Mouse (Mus musculus) midbrain, postnatal 0 days (tissue): ENCODE measurements at regions not wholly inside any gene's neighbourhood (a gene's known extent, or its start where the extent isn't known, plus 50 kb on each side); places are given as distances from the start of the nearest gene placed in this dataset.

Source experiments
- ATAC-seq: fragments of 200-750 bp; cut with Nextera tagmentation; 2 replicates; pipeline ENCODE4 v1.8.0; 2017; ENCODE audit warnings: moderate number of reproducible peaks, mild to moderate bottlenecking, moderate TSS enrichment, moderate library complexity; ENCODE audit not compliant: low FRiP score
- DNase-seq: peaks from one replicate; pipeline ENCODE4 v3.0.0-alpha.2; 2015; ENCODE audit warnings: low spot score
- H3K27ac ChIP-seq: fragments of 300-500 bp; sonication (generic); 2 replicates; pipeline ENCODE4 v1.5.1; 2014; ENCODE audit warnings: low read depth, mild to moderate bottlenecking, low read length, mixed read lengths
- H3K27me3 ChIP-seq: fragments of 300-500 bp; sonication (generic); 2 replicates; pipeline ENCODE4 v1.6.1; 2014; ENCODE audit warnings: low read length, control low read depth, mixed read lengths; ENCODE audit not compliant: insufficient read depth
- H3K36me3 ChIP-seq: fragments of 300-500 bp; sonication (generic); 2 replicates; pipeline ENCODE4 v1.6.1; 2014; ENCODE audit warnings: low read length, control low read depth, mixed read lengths; ENCODE audit not compliant: insufficient read depth
- H3K4me1 ChIP-seq: fragments of 300-500 bp; sonication (generic); 2 replicates; pipeline ENCODE4 v1.6.1; 2014; ENCODE audit warnings: mild to moderate bottlenecking, control low read depth, antibody characterized with exemption, low read length, mixed read lengths; ENCODE audit not compliant: insufficient read depth
- H3K4me2 ChIP-seq: fragments of 300-500 bp; sonication (generic); 2 replicates; pipeline ENCODE4 v1.6.1; 2014; ENCODE audit warnings: low read depth, mild to moderate bottlenecking, low read length, mixed read lengths; ENCODE audit not compliant: poor library complexity, severe bottlenecking
- H3K4me3 ChIP-seq: fragments of 300-500 bp; sonication (generic); 2 replicates; pipeline ENCODE4 v1.5.1; 2014; ENCODE audit warnings: low read depth, mild to moderate bottlenecking, low read length, moderate library complexity
- H3K9ac ChIP-seq: fragments of 300-500 bp; sonication (generic); replicated peaks from 2 replicates; pipeline ENCODE4 v1.6.1; 2014; ENCODE audit warnings: mild to moderate bottlenecking, low read length, moderate library complexity, mixed read lengths; ENCODE audit not compliant: poor library complexity, severe bottlenecking
- H3K9me3 ChIP-seq: fragments of 300-500 bp; sonication (generic); 2 replicates; pipeline ENCODE4 v1.6.1; 2016; ENCODE audit warnings: low read length, control low read depth
- CTCF ChIP-seq: IDR thresholded peaks from 2 replicates; pipeline ENCODE4 v1.5.1; 2016; ENCODE audit warnings: antibody characterized with exemption, mild to moderate bottlenecking
- WGBS: fragments of 180-500 bp; shearing (Covaris S2); extraction: QIAGEN DNeasy Blood & Tissue Kit; methylation state at CpG from one replicate; pipeline ENCODE4 v1.1.7; 2014; 5-methylcytosine and 5-hydroxymethylcytosine counted together

DNA sequence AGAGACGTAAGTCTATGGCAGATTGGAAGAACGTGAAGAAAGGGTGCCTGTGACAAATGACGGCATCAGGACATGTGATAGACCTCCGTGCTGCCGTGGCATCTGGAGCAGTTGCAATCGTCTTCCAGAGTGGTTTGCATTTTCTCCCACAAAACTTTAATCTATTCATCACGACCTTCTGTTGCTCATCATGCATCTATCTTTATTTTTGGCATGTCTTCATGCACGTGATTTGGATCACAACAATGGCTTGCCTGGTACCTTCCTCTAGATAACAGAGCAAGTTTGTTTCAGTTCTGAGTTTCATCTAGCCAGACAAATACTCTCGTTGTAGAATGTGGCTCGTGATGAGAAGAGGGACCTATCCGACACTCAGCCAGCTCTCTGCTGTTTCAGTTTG is 164.4 kb upstream of the Spaca1 start:
- no peak overlapping the region for H3K4me3 ChIP-seq
- no peaks in the 10 kb centered on the region for H3K36me3 ChIP-seq
- no peak overlapping the region for H3K9ac ChIP-seq
- DNase-seq (no peak), ATAC-seq (no peak)
- no peak for TF ChIP-seq CTCF
- no peak overlapping the region for H3K4me2 ChIP-seq
- H3K4me1 ChIP-seq, result no peaks in the 10 kb centered on the region
- 82% methylated on average over 11 of the region's 11 CpGs for whole genome bisulfite sequencing
- H3K27ac ChIP-seq, result no peak overlapping the region
- H3K27me3 ChIP-seq, result no peaks in the 10 kb centered on the region
- no peaks in the 10 kb centered on the region for H3K9me3 ChIP-seq

DNA sequence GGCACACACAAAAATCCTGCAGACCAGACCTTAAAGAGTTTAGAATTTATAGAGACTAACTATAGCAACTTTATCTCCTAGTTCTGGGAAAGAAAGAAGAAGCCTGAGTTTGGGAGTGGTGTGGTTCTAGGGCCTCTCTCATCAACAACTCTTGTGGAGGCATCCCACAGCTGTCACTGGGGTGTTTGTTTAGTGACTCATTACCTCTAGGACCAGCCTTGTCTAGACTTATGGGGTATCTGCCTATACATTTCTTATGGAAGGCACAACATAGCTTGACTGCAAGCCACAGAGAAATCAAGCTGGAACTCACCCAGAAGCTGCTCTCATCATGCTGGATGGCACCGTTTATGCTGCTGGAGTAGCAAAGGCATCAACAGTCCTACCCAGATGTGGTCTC is 171.9 kb upstream of the Spaca1 start:
- Histone ChIP-seq H3K9me3 (no peaks in the 10 kb centered on the region), H3K9ac (no peak overlapping the region), H3K27me3 (no peaks in the 10 kb centered on the region), H3K36me3 (no peaks in the 10 kb centered on the region), H3K4me2 (no peak overlapping the region), H3K27ac (no peak overlapping the region), H3K4me1 (no peaks in the 10 kb centered on the region), H3K4me3 (no peak overlapping the region)
- no peak for TF ChIP-seq CTCF
- 86% methylated on average over 1 of the region's 1 CpGs for WGBS
- DNase-seq (no peak), ATAC-seq (no peak)

DNA sequence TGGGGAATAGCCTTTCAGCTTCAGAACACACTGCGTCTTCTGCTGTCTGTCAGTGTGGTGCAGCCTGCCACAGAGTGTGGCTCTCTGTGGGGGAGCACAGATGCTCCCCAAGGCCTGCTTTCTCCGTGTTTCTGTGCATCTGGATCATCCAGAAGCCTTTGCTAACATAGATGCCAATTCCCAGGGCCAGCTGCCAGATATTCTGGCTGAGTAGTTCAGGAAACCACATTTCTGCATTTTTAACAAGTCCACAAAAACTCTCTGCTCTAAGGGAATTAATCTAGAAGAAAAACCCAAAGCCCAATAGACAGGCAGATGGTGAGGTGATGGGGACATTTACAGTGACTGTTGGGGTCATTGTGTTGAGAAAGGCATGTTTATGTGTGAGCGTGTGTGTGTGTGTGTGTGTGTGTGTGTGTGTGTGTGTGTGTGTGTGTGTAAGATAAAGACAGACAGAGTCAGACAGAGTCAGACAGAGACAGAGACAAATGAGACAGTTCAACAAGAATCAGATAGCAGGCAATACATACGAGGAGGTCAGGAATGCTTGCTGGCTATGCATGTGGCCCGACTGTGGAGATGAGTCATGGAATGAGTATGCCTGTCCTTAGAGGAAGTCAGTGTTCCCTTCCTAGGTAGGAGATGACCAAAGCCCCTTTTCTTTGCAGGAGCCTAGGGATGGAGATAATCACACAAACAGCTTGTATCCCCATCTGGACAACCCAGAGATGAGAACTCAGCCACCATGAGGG is 176.3 kb upstream of the Spaca1 start:
- 61% methylated on average over 5 of the region's 5 CpGs for WGBS
- no peaks in the 10 kb centered on the region for H3K4me1 ChIP-seq
- no peak for ATAC-seq
- peak; percentile 62 for DNase-seq
- no peak overlapping the region for H3K4me2 ChIP-seq
- no peaks in the 10 kb centered on the region for H3K36me3 ChIP-seq
- H3K9ac ChIP-seq, result no peak overlapping the region
- H3K27me3 ChIP-seq, result no peaks in the 10 kb centered on the region
- no peak overlapping the region for H3K27ac ChIP-seq
- no peaks in the 10 kb centered on the region for H3K9me3 ChIP-seq
- TF ChIP-seq CTCF, result no peak
- no peak overlapping the region for H3K4me3 ChIP-seq

DNA sequence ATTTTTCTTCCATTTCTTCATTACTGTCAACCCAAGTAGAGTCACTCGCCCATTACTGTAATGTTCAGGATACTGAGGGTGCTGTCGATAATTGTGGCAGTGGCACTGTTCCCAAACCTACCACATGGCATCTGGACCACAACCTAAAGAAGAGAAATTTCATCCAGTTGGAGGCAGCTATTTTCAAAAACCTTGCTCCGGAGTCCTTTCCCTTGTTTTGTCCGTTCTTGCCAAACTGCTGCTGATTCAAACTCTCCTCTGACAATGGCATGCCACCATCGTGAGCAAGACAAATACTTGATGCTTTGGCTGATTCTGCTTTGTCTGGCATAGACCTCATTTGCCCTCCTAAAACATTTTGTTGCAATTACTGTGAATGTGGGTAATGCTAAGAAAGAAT is 176.9 kb upstream of the Spaca1 start:
- Histone ChIP-seq H3K4me1 (no peaks in the 10 kb centered on the region), H3K36me3 (no peaks in the 10 kb centered on the region), H3K4me3 (no peak overlapping the region), H3K4me2 (no peak overlapping the region), H3K9ac (no peak overlapping the region), H3K27me3 (no peaks in the 10 kb centered on the region), H3K9me3 (no peaks in the 10 kb centered on the region), H3K27ac (no peak overlapping the region)
- TF ChIP-seq CTCF, result no peak
- ATAC-seq (no peak), DNase-seq (no peak)
- WGBS, result 88% methylated on average over 5 of the region's 5 CpGs

DNA sequence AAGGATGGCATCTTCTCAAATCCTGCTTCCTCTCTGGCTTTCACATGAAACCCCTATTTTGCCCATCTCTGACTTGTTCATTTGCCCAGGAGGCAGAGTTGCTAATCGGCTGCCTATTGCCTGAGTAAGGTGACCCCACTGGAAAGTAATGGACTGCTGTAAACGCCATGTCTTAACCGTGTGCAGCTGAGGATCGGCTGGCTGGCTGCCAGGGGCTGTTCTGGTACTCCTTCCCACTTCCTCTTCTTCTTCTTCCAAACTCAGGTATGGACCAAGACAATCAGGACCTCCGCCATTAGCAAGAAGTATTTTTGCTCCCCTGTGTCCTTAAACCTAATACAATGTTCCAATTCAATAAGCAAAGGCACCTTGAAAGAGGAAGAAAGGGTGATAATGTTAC is 177.6 kb upstream of the Spaca1 start:
- TF ChIP-seq CTCF, result no peak
- H3K4me1 ChIP-seq, result no peaks in the 10 kb centered on the region
- H3K4me3 ChIP-seq, result no peak overlapping the region
- WGBS, result 81% methylated on average over 5 of the region's 5 CpGs
- no peak overlapping the region for H3K27ac ChIP-seq
- H3K9ac ChIP-seq, result no peak overlapping the region
- H3K9me3 ChIP-seq, result no peaks in the 10 kb centered on the region
- ATAC-seq (no peak), DNase-seq (no peak)
- no peaks in the 10 kb centered on the region for H3K36me3 ChIP-seq
- no peaks in the 10 kb centered on the region for H3K27me3 ChIP-seq
- H3K4me2 ChIP-seq, result no peak overlapping the region

DNA sequence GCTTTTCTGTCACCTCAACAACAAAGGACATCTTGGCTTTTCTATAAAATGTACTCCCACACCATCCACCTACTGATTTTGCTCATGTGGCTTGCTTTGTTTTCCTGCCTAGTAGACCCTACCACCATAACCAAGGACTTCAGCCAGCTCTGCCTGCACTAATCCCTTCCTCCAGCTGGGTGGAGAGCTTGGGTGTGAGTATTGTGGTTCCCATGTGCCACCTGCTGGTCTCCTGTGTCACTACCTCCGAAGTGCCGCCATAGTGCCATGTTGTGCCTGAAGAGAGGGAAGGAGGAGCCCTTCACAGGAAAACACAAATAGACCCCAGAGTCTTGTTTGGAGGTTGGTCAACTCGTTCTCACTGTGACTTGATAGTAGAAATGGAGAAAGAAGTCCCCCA is 181.3 kb upstream of the Spaca1 start:
- peak; percentile 79 for DNase-seq
- H3K27ac ChIP-seq, result no peak overlapping the region
- no peaks in the 10 kb centered on the region for H3K27me3 ChIP-seq
- peak; percentile 85 for TF ChIP-seq CTCF
- no peak overlapping the region for H3K9ac ChIP-seq
- no peak overlapping the region for H3K4me3 ChIP-seq
- ATAC-seq, result no peak
- H3K9me3 ChIP-seq, result no peaks in the 10 kb centered on the region
- H3K4me1 ChIP-seq, result no peaks in the 10 kb centered on the region
- no peaks in the 10 kb centered on the region for H3K36me3 ChIP-seq
- H3K4me2 ChIP-seq, result no peak overlapping the region
- 13% methylated on average over 3 of the region's 3 CpGs for WGBS
